Mouse (Mus musculus) stomach, postnatal 0 days (tissue): ENCODE measurements at regions not wholly inside any gene's neighbourhood (a gene's known extent, or its start where the extent isn't known, plus 50 kb on each side); places are given as distances from the start of the nearest gene placed in this dataset.

ENCODE experiments used
- CTCF ChIP-seq: IDR thresholded peaks from 2 replicates; pipeline ENCODE4 v1.5.1; 2016; ENCODE audit warnings: antibody characterized with exemption, low read depth, mild to moderate bottlenecking, moderate library complexity
- EP300 ChIP-seq: optimal IDR thresholded peaks from 2 replicates; pipeline ENCODE3; 2016; ENCODE audit warnings: antibody characterized with exemption

DNA sequence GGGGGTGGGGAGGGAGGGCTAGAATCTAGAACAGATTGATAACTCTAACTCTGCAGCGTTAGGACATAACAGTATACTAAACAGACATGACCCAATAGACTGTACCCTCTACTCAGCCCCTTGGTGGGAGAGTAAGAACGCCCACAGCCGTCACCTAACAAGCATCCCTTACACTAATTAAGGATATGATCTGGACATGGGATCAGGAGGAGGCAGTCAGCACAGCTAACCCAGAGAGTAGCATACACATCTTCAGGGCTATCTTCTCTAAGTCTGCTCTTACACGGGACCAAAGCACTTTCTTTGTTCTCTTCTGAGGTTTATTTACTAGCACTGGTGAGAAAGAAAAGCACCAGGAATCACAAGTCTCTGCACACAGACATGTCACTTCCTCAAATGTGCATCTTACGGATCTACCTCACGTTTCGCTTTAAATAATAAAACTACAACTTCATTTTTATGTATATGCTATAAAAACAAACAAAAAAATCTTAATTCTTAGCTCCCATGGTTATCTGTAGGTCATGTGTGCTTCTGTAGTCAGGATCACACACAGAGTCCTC, 128.0 kb upstream of the Klf14 start:
- TF ChIP-seq CTCF (no peak), EP300 (no peak)
